Mouse (Mus musculus) T-cell, adult 66 days (primary cell): ENCODE data around the gene D630045J12Rik. TPM values are rescaled to one million over a fixed set of nuclear protein-coding genes. Genes with fewer than 3 reads are reported as not detected.

Experiments used
- total RNA-seq, 2 experiments: library from RNA; stranded (reverse); gene quantifications; 3 replicates in 1 of 2; 4 replicates in 1 of 2; pipeline ENCODE4 v1.2.4; 2023

D630045J12Rik gene
- under 1 TPM in 1 of 2 experiments, not detected in 1; 0.38 TPM for total RNA-seq

GRCm38 (mm10) chr6:38253736-38254641 lies at the start of gene D630045J12Rik:
D630045J12Rik (minus strand) TSS chr6:38254009.

GRCm38 (mm10) chr6:38298761-38299401 lies 45.1 kb upstream of the D630045J12Rik start, which contains the start of gene Zc3hav1l:
Zc3hav1l (minus strand) TSS chr6:38299259.

GRCm38 (mm10) chr6:38124207-38124835 lies 129.5 kb downstream of the D630045J12Rik start, which contains the start of gene Atp6v0a4:
Atp6v0a4 (minus strand) TSS chr6:38124586.

GRCm38 (mm10) chr6:38109160-38109795 lies 144.5 kb downstream of the D630045J12Rik start, which contains the start of gene Tmem213:
Tmem213 (plus strand) TSS chr6:38109255.

Other genes starting within 250 kb of the D630045J12Rik start
- gene Svopl, start 207.0 kb downstream of the D630045J12Rik start, total RNA-seq, result not detected
- not detected for gene Tmem213, start 144.8 kb downstream of the D630045J12Rik start, total RNA-seq
- not detected for gene Atp6v0a4, start 129.4 kb downstream of the D630045J12Rik start, total RNA-seq
- 1 to 10 TPM; 8.8 to 8.9 TPM for gene Zc3hav1l, start 45.2 kb upstream of the D630045J12Rik start, total RNA-seq
- 100 to 1,000 TPM; 314 to 339 TPM for gene Zc3hav1, start 100.6 kb upstream of the D630045J12Rik start, total RNA-seq
- gene Ttc26, start 127.5 kb upstream of the D630045J12Rik start, total RNA-seq, result not detected
- 10 to 100 TPM; 56.4 to 57.7 TPM for gene Ubn2, start 179.9 kb upstream of the D630045J12Rik start, total RNA-seq